Mouse (Mus musculus) ES-Bruce4 (cell line): ENCODE measurements around the gene Gm49673.
"Not testable (repeated sequence)": the region's sequence is repeated elsewhere in the genome, so short reads cannot be mapped to it uniquely, and the experiment has no call there.

ENCODE experiments used
- CTCF ChIP-seq: IDR thresholded peaks from one replicate; pipeline ENCODE4 v1.8.1; 2011; ENCODE audit warnings: low read depth, low read length
- POLR2A ChIP-seq: IDR thresholded peaks from one replicate; pipeline ENCODE4 v1.8.1; 2011; ENCODE audit warnings: low read length; ENCODE audit not compliant: insufficient read depth

DNA sequence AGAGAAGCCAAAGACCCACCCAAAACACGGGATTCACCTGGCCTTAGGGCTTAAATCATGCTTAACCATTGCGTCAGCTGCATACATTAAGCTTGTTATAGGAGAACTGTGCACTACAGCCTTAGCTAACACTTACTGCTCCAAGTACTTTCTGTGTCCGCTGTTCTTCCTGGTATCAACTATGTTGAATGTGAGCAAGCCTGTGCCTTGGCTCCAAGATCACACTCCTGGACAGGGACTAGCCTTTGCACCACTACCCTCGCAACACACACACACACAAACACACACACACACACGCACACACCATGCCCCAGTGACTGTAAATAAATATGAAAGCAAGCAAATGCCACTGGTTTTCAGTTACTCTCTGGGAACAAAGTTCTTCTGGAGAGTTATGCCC is 657 bp downstream of the Gm49673 start:
- not testable (repeated sequence) for TF ChIP-seq POLR2A, CTCF
